Mouse (Mus musculus) kidney, adult 2 months (tissue): ENCODE measurements at regions not wholly inside any gene's neighbourhood (a gene's known extent, or its start where the extent isn't known, plus 50 kb on each side); places are given as distances from the start of the nearest gene placed in this dataset.

ENCODE experiments used
- DNase-seq: peaks from one replicate; pipeline ENCODE4 v3.0.0; 2021
- H3K27ac ChIP-seq: fragments of 200-500 bp; 2 replicates; pipeline ENCODE4 v1.5.1; 2012; ENCODE audit warnings: low read depth, low read length, control low read depth, inconsistent platforms; ENCODE audit not compliant: insufficient read depth
- H3K27me3 ChIP-seq: fragments of 200-500 bp; replicated peaks from 2 replicates; pipeline ENCODE4 v1.6.1; 2012; ENCODE audit warnings: mild to moderate bottlenecking, moderate library complexity, low read length, inconsistent platforms; ENCODE audit not compliant: control insufficient read depth, insufficient read depth
- H3K36me3 ChIP-seq: fragments of 200-500 bp; 2 replicates; pipeline ENCODE4 v1.6.1; 2012; ENCODE audit warnings: mild to moderate bottlenecking, moderate library complexity, low read length, inconsistent platforms; ENCODE audit not compliant: control insufficient read depth, insufficient read depth
- H3K4me1 ChIP-seq: fragments of 200-500 bp; 2 replicates; pipeline ENCODE4 v1.6.1; 2011; ENCODE audit warnings: low read length; ENCODE audit not compliant: control insufficient read depth, insufficient read depth
- H3K4me3 ChIP-seq: fragments of 200-500 bp; 2 replicates; pipeline ENCODE4 v1.5.1; 2011; ENCODE audit warnings: mild to moderate bottlenecking, low read depth, low read length, control low read depth; ENCODE audit not compliant: insufficient read depth
- CTCF ChIP-seq: fragments of 200-500 bp; conservative IDR thresholded peaks from 2 replicates; pipeline ENCODE4 v1.5.1; 2011; ENCODE audit warnings: low read depth, mild to moderate bottlenecking, control low read depth, low read length, moderate library complexity, mixed read lengths; ENCODE audit not compliant: insufficient read depth, insufficient read length
- POLR2A ChIP-seq: fragments of 200-500 bp; IDR thresholded peaks from one replicate; pipeline ENCODE4 v1.6.1; 2011; ENCODE audit warnings: low read depth, low read length, control low read depth
- WGBS: fragments of 180-500 bp; shearing (Covaris S2); methylation state at CpG from one replicate; pipeline ENCODE4 v1.1.7; 2018; 5-methylcytosine and 5-hydroxymethylcytosine counted together

GRCm38 (mm10) chr2:131417472-131417871 is 64.8 kb upstream of the Rnf24 start:
- H3K27ac ChIP-seq: no peak overlapping the region
- DNase-seq: no peak
- WGBS: 84% methylated on average over 2 of the region's 2 CpGs
- TF ChIP-seq POLR2A: no peak
- no peak for TF ChIP-seq CTCF
- H3K4me3 ChIP-seq: no peak overlapping the region
- H3K27me3 ChIP-seq: no peaks in the 10 kb centered on the region
- no peaks in the 10 kb centered on the region for H3K4me1 ChIP-seq
- H3K36me3 ChIP-seq: no peaks in the 10 kb centered on the region

GRCm38 (mm10) chr2:131416482-131416881 is 63.8 kb upstream of the Rnf24 start:
- Histone ChIP-seq H3K27me3 (no peaks in the 10 kb centered on the region), H3K4me3 (no peak overlapping the region), H3K4me1 (no peaks in the 10 kb centered on the region), H3K27ac (no peak overlapping the region), H3K36me3 (no peaks in the 10 kb centered on the region)
- TF ChIP-seq CTCF (peak; percentile 92), POLR2A (no peak)
- 22% methylated on average over 6 of the region's 6 CpGs for WGBS
- DNase-seq: peak; percentile 59

- Histone ChIP-seq H3K4me1 (no peaks in the 10 kb centered on the region), H3K27me3 (no peaks in the 10 kb centered on the region), H3K4me3 (no peak overlapping the region), H3K27ac (no peak overlapping the region), H3K36me3 (no peaks in the 10 kb centered on the region)
- no peak for TF ChIP-seq CTCF
- TF ChIP-seq POLR2A: no peak
- no peak for DNase-seq
- 73% methylated on average over 5 of the region's 5 CpGs for WGBS
Observed at GRCm38 (mm10) chr2:131410906-131411520, 58.3 kb upstream of the Rnf24 start.

- Histone ChIP-seq H3K27ac (no peak overlapping the region), H3K4me1 (no peaks in the 10 kb centered on the region)
Observed at GRCm38 (mm10) chr2:131407337-131407736, 54.6 kb upstream of the Rnf24 start.

GRCm38 (mm10) chr2:131404218-131404555 is 51.5 kb upstream of the Rnf24 start:
- Histone ChIP-seq H3K27ac (no peak overlapping the region), H3K27me3 (no peaks in the 10 kb centered on the region), H3K4me1 (no peaks in the 10 kb centered on the region), H3K36me3 (no peaks in the 10 kb centered on the region), H3K4me3 (no peak overlapping the region)
- DNase-seq: no peak
- WGBS: 61% methylated on average over 1 of the region's 1 CpGs
- TF ChIP-seq POLR2A (no peak), CTCF (no peak)

More at GRCm38 (mm10) chr2:131407337-131407736, 54.6 kb upstream of the Rnf24 start:
- Histone ChIP-seq H3K4me3 (no peak overlapping the region), H3K36me3 (no peaks in the 10 kb centered on the region), H3K27me3 (no peaks in the 10 kb centered on the region)
- no peak for DNase-seq
- 88% methylated on average over 5 of the region's 5 CpGs for whole genome bisulfite sequencing
- TF ChIP-seq POLR2A (no peak), CTCF (no peak)

GRCm38 (mm10) chr2:131403543-131404217 is 51.0 kb upstream of the Rnf24 start:
- WGBS: 73% methylated on average over 5 of the region's 5 CpGs
- DNase-seq: no peak
- Histone ChIP-seq H3K4me3 (no peak overlapping the region), H3K4me1 (no peaks in the 10 kb centered on the region), H3K27ac (no peak overlapping the region), H3K27me3 (no peaks in the 10 kb centered on the region), H3K36me3 (no peaks in the 10 kb centered on the region)
- no peak for TF ChIP-seq CTCF
